Mouse (Mus musculus) heart, postnatal 0 days (tissue): ENCODE results near the gene Bcl7c.

ENCODE experiments used
- CTCF ChIP-seq: IDR thresholded peaks from 2 replicates; pipeline ENCODE4 v1.5.1; 2016; ENCODE audit warnings: antibody characterized with exemption, control low read depth, low read depth
- EP300 ChIP-seq: IDR thresholded peaks from 2 replicates; pipeline ENCODE4 v1.6.1; 2016; ENCODE audit warnings: antibody characterized with exemption, low read depth

DNA sequence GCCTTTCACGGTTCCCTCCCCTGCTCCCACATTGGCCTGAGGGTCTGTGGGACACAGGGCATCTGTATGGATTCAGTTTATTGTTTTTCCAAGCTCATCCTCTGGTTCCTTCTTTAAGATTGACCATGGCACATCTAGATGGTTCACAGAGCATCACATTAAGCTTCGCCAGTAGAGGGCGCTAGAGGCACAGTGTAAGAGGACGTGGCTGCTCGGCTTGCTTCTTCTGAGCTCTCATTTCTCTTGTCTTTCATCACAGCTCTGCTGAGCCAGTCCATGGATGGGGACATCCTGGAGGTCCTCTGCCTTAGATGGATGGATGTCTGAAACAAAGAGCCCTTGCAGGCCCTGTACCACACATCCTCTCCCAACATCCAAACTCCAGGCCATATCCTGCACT, 33.8 kb downstream of the Bcl7c start:
- peak; percentile 98 for TF ChIP-seq CTCF
- TF ChIP-seq EP300 = no peak
